Mouse (Mus musculus) E14TG2a.4 (cell line): ENCODE data around the gene Zfp472.

Experiments used
- CTCF ChIP-seq: conservative IDR thresholded peaks from 2 replicates; pipeline ENCODE4 v1.5.1; 2014; ENCODE audit warnings: low read length
- NANOG ChIP-seq: IDR thresholded peaks from 2 replicates; pipeline ENCODE4 v1.6.1; 2014; ENCODE audit warnings: borderline replicate concordance, low read length, mixed read lengths

DNA sequence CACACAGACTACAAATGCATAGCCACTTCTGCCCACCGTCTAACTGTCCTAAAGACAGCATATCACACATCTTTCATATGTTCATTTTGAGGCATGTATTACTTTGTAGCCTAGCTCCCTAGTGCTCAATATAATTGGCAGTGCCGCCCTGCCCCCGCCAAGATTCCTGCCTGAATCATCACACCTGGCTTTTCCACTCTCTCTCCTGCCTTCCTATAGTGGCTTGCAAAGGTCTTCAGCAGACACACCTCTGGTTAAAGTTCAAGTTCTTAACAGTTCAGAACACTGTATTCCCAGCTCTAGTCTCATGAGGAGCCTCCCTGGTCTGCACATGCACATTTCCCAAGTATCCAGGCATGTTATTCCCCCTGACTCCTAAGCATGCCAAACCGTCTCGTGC is 37.8 kb upstream of the Zfp472 start:
- TF ChIP-seq CTCF (no peak), NANOG (no peak)
